Mouse (Mus musculus) hindbrain, postnatal 0 days (tissue): ENCODE measurements around the gene Gpr146. TPM values are rescaled to one million over a fixed set of nuclear protein-coding genes. Genes with fewer than 3 reads are reported as not detected.
A peak's percentile ranks its signal among the peaks of the same experiment; 100 is the strongest.

Experiments
- ATAC-seq: fragments of 200-750 bp; cut with Nextera tagmentation; 2 replicates; pipeline ENCODE4 v1.8.0; 2017; ENCODE audit warnings: mild to moderate bottlenecking, moderate TSS enrichment, moderate library complexity
- DNase-seq: peaks from one replicate; pipeline ENCODE4 v3.0.0-alpha.2; 2015; ENCODE audit warnings: low spot score
- H3K27ac ChIP-seq: fragments of 300-500 bp; sonication (generic); 2 replicates; pipeline ENCODE4 v1.5.1; 2014; ENCODE audit warnings: mild to moderate bottlenecking
- H3K27me3 ChIP-seq: fragments of 300-500 bp; sonication (generic); 2 replicates; pipeline ENCODE4 v1.6.1; 2014; ENCODE audit warnings: low read length, mixed read lengths; ENCODE audit not compliant: insufficient read depth
- H3K36me3 ChIP-seq: fragments of 300-500 bp; sonication (generic); 2 replicates; pipeline ENCODE4 v1.6.1; 2014; ENCODE audit warnings: low read length, mixed read lengths; ENCODE audit not compliant: insufficient read depth
- H3K4me1 ChIP-seq: fragments of 300-500 bp; sonication (generic); 2 replicates; pipeline ENCODE4 v1.6.1; 2014; ENCODE audit warnings: antibody characterized with exemption, low read length, mixed read lengths; ENCODE audit not compliant: insufficient read depth
- H3K4me2 ChIP-seq: fragments of 300-500 bp; sonication (generic); 2 replicates; pipeline ENCODE4 v1.6.1; 2014; ENCODE audit warnings: low read depth, mild to moderate bottlenecking, low read length, moderate library complexity, mixed read lengths
- H3K4me3 ChIP-seq: fragments of 300-500 bp; sonication (generic); 2 replicates; pipeline ENCODE4 v1.5.1; 2014; ENCODE audit warnings: low read length
- H3K9ac ChIP-seq: fragments of 300-500 bp; sonication (generic); replicated peaks from 2 replicates; pipeline ENCODE4 v1.6.1; 2014; ENCODE audit warnings: mild to moderate bottlenecking, low read length, moderate library complexity, mixed read lengths
- H3K9me3 ChIP-seq: fragments of 300-500 bp; sonication (generic); 2 replicates; pipeline ENCODE4 v1.6.1; 2016; ENCODE audit warnings: low read length, mixed read lengths
- CTCF ChIP-seq: IDR thresholded peaks from 2 replicates; pipeline ENCODE4 v1.5.1; 2016; ENCODE audit warnings: antibody characterized with exemption, control low read depth, low read depth
- WGBS: fragments of 180-500 bp; shearing (Covaris S2); extraction: QIAGEN DNeasy Blood & Tissue Kit; methylation state at CpG from one replicate; pipeline ENCODE4 v1.1.7; 2014; 5-methylcytosine and 5-hydroxymethylcytosine counted together
- polyA plus RNA-seq: library from polyadenylated mRNA; unstranded; fragments of >200 nt; fragmentation: Nextera tagmentation; extraction: Ambion mirVana; gene quantifications from 2 replicates; pipeline ENCODE4 v1.2.1, GENCODE M21; 2015
- total RNA-seq: library from RNA; depleted of rRNA; stranded (reverse); fragments of >200 nt; gene quantifications from 2 replicates; pipeline ENCODE4 v1.2.3, GENCODE M21; 2014

The Gpr146 gene
- total and polyA plus RNA-seq, 2 experiments from 2014 or later, result 4.4 to 8.1 TPM

- Histone ChIP-seq H3K9ac (peak overlapping the region; percentile 89), H3K27ac (peak overlapping the region; percentile 91), H3K4me2 (peak overlapping the region; percentile 94), H3K4me1 (peaks cover 16% of the 10 kb centered on the region), H3K9me3 (no peaks in the 10 kb centered on the region), H3K36me3 (no peaks in the 10 kb centered on the region), H3K27me3 (no peaks in the 10 kb centered on the region), H3K4me3 (peak overlapping the region; percentile 70)
- 3% methylated on average over 39 of the region's 39 CpGs for WGBS
- peak; percentile 95 for DNase-seq
- peak; percentile 98 for ATAC-seq
- peak; percentile 27; the same call in 1 of the 2 replicates for TF ChIP-seq CTCF
These were observed 5.7 kb upstream of the Gpr146 start for GRCm38 (mm10) chr5:139371631-139372401.

GRCm38 (mm10) chr5:139373126-139373525, 4.4 kb upstream of the Gpr146 start:
- Histone ChIP-seq H3K4me3 (no peak overlapping the region), H3K4me1 (peaks cover 16% of the 10 kb centered on the region), H3K27me3 (no peaks in the 10 kb centered on the region), H3K4me2 (no peak overlapping the region; the same call in 1 of the 2 replicates), H3K9ac (no peak overlapping the region), H3K9me3 (no peaks in the 10 kb centered on the region), H3K36me3 (no peaks in the 10 kb centered on the region), H3K27ac (no peak overlapping the region)
- WGBS, result 83% methylated on average over 3 of the region's 3 CpGs
- DNase-seq (no peak), ATAC-seq (no peak)
- no peak for TF ChIP-seq CTCF

- Histone ChIP-seq H3K27me3 (no peaks in the 10 kb centered on the region), H3K9me3 (no peaks in the 10 kb centered on the region), H3K9ac (no peak overlapping the region), H3K27ac (no peak overlapping the region), H3K4me3 (no peak overlapping the region), H3K36me3 (no peaks in the 10 kb centered on the region), H3K4me1 (peaks cover 18% of the 10 kb centered on the region), H3K4me2 (no peak overlapping the region)
- TF ChIP-seq CTCF, result no peak
- ATAC-seq (no peak), DNase-seq (no peak)
- 81% methylated on average over 6 of the region's 6 CpGs for WGBS
These were observed 3.5 kb upstream of the Gpr146 start for GRCm38 (mm10) chr5:139373889-139374444.

GRCm38 (mm10) chr5:139374841-139375240, 2.7 kb upstream of the Gpr146 start:
- ATAC-seq (no peak), DNase-seq (no peak)
- no peaks in the 10 kb centered on the region for H3K27me3 ChIP-seq
- H3K27ac ChIP-seq, result no peak overlapping the region
- 89% methylated on average over 2 of the region's 2 CpGs for WGBS
- no peak for TF ChIP-seq CTCF
- no peak overlapping the region for H3K4me2 ChIP-seq
- H3K9ac ChIP-seq, result no peak overlapping the region
- no peak overlapping the region for H3K4me3 ChIP-seq
- H3K4me1 ChIP-seq, result peaks cover 24% of the 10 kb centered on the region
- H3K36me3 ChIP-seq, result no peaks in the 10 kb centered on the region
- H3K9me3 ChIP-seq, result no peaks in the 10 kb centered on the region

- no peaks in the 10 kb centered on the region for H3K9me3 ChIP-seq
- 82% methylated on average over 7 of the region's 7 CpGs for WGBS
- no peak overlapping the region for H3K4me3 ChIP-seq
- H3K27me3 ChIP-seq, result no peaks in the 10 kb centered on the region
- no peaks in the 10 kb centered on the region for H3K36me3 ChIP-seq
- ATAC-seq (no peak), DNase-seq (no peak)
- TF ChIP-seq CTCF, result no peak
- no peak overlapping the region for H3K4me2 ChIP-seq
- H3K9ac ChIP-seq, result no peak overlapping the region
- peaks cover 25% of the 10 kb centered on the region for H3K4me1 ChIP-seq
- H3K27ac ChIP-seq, result no peak overlapping the region
These were observed 717 bp downstream of the Gpr146 start for GRCm38 (mm10) chr5:139378271-139378556.

GRCm38 (mm10) chr5:139378986-139379629, 1.6 kb downstream of the Gpr146 start:
- peak; percentile 55 for ATAC-seq
- no peak overlapping the region for H3K4me3 ChIP-seq
- no peak for TF ChIP-seq CTCF
- no peaks in the 10 kb centered on the region for H3K36me3 ChIP-seq
- peak overlapping the region; percentile 45 for H3K27ac ChIP-seq
- H3K27me3 ChIP-seq, result no peaks in the 10 kb centered on the region
- H3K4me1 ChIP-seq, result peaks cover 26% of the 10 kb centered on the region
- WGBS, result 37% methylated on average over 21 of the region's 21 CpGs
- no peaks in the 10 kb centered on the region for H3K9me3 ChIP-seq
- H3K4me2 ChIP-seq, result no peak overlapping the region
- no peak overlapping the region for H3K9ac ChIP-seq
- DNase-seq, result peak; percentile 58
